Mouse (Mus musculus): ENCODE measurements around the gene Mgat5.

Mgat5 gene

GRCm38 (mm10) chr1:127217665-127218064 is 12.8 kb downstream of the Mgat5 start:
- DNase-seq (ENCODE audit: low read depth, low spot score) = no peak

DNA sequence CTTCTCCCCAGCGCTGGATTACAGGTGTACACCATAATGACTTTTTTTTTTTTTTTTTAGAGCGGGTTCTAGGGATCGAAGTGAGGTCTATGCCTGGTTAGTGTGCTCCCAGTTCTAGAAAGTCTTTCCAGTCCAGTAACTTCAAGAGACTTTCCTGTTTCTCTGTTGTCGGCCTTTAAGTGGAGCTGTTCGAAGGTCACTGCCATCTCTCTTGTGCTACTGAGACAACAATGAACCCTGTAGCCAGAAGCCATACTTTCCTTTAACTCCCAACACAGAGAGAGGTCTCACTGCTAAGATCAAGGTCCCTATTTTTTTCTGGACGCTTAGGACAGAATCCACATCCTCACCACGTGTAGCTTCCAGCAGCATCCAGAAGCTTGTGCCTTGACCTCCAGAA is 13.4 kb downstream of the Mgat5 start:
- DNase-seq (ENCODE audit: low read depth, low spot score) = no peak

- no peak for DNase-seq (ENCODE audit: low read depth, low spot score)
Measured at GRCm38 (mm10) chr1:127219161-127219560, 14.3 kb downstream of the Mgat5 start.

GRCm38 (mm10) chr1:127219621-127220020 is 14.8 kb downstream of the Mgat5 start:
- DNase-seq (ENCODE audit: low read depth, low spot score) = no peak

DNA sequence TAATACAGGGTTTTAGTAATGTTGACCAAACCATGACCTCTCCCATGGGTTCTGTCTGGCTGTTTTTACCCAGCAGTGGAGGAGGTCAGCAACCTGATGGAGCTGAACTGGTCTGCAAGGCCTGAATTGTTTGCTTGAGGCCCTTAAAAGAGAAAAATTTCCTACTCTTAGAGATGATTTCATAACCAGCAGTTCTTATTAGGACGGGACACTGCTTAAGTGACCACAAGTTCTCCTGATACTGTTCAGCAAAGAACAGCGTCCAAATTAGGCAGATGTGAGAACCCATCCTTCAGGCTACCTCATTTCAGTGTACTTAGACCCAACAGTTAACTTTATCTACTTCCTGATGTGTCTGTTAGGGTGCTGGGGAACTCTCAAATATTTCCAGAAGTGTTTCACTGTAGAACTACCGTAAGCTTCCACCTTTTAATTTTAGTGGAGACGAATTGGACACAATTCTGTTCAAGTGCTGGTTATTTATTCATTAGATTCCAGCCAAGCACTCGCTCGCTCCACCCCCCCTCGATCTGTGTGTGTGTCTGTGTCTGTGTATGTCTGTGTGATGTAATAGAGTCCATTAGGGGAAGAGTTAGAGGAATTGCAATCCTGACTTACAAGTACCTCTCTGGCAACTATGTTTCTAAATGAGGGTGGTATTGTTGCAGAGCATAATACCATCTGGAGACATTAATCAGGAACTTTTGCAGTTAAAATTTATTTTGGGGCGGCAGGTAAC is 17.4 kb downstream of the Mgat5 start:
- DNase-seq (ENCODE audit: low read depth, low spot score) = no peak

DNA sequence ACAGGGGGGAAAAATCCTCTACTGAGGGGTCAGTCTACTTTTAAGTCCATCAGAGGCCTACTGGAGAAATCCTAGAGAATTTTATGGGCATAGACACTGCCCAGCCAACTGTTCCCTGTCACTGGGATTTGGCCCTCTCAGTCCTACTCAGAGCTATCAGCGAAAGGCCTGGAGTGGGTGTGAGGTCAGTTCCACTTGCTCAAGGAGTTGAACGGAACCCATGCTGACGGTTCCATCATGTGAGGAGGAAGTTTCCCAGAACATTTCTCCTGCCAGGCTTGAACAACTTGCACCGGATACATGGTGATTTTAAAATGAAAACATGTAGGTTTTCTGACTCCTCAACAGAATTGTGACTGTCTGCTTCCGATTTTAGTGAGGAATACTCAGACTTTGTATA is 20.2 kb downstream of the Mgat5 start:
- no peak for DNase-seq (ENCODE audit: low read depth, low spot score)

GRCm38 (mm10) chr1:127229011-127229410 is 24.2 kb downstream of the Mgat5 start:
- DNase-seq (ENCODE audit: low read depth, low spot score) = no peak

- peak; percentile 63 for DNase-seq (ENCODE audit: low read depth, low spot score)
Measured at GRCm38 (mm10) chr1:127230468-127230867, 25.7 kb downstream of the Mgat5 start.

- DNase-seq (ENCODE audit: low read depth, low spot score) = peak; percentile 87
Measured at GRCm38 (mm10) chr1:127233191-127233651, 28.4 kb downstream of the Mgat5 start.

- DNase-seq (ENCODE audit: low read depth, low spot score) = no peak
Measured at GRCm38 (mm10) chr1:127235157-127235556, 30.3 kb downstream of the Mgat5 start.

- DNase-seq (ENCODE audit: low read depth, low spot score) = no peak
Measured at GRCm38 (mm10) chr1:127236396-127236795, 31.6 kb downstream of the Mgat5 start.

DNA sequence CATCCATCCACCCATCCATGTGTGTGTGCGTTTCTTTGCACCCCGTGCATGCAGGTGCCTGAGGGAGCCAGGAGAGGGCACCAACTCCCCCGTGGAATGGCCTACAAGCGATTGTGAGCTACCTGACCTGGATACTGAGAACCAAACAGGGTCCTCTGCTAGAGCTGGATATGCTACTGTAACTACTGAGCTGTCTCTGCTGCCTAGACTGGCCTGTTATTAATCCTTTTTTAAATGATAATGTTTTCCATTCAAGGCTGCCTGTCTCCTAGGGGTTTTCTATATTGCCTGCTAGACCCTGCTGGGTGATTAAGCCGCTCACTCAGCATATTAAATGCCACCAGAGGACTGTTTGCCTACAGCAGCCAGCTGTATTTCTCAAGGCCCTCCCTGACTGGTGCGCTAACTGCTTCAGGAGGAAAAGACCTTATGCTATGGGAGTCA is 34.1 kb downstream of the Mgat5 start:
- no peak for DNase-seq (ENCODE audit: low read depth, low spot score)

- peak; percentile 73 for DNase-seq (ENCODE audit: low read depth, low spot score)
Measured at GRCm38 (mm10) chr1:127239914-127240313, 35.1 kb downstream of the Mgat5 start.

DNA sequence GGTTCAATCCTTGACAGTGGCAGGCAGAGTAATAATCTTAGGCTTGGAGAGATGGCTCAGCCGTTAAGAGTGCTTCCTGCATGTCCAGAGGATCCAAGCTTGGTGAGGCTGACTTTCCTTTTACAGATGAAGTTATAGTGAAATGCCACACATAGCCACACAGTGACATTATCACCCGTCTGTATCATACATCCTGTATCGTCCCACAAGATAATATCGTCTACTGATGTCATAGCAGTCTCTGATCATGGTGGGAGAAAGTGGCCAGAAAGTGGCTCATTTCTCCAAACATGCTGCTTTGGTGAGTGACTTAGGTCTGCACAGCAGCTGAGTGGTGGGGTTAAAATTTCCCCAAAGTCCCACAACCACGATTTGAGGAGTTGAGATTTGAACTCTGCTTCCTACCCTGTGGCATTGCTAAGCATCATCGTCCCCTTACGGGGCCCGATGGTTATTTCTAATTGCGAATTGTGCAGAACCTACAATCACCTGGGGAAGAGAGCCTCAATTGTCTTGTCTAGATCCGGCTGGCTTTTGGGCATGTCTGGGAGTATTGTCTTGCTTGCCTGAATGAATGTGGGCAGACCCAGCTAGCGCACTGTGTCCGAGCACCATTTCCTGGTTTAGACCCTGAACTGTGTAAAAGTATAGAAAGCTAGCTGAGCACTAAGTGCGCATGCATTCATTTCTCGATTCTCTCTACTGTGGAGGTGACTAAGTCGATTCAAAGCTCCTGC is 37.5 kb downstream of the Mgat5 start:
- peak; percentile 80 for DNase-seq (ENCODE audit: low read depth, low spot score)

- no peak for DNase-seq (ENCODE audit: low read depth, low spot score)
Measured at GRCm38 (mm10) chr1:127242888-127243588, 38.2 kb downstream of the Mgat5 start.

- no peak for DNase-seq (ENCODE audit: low read depth, low spot score)
Measured at GRCm38 (mm10) chr1:127244054-127244770, 39.4 kb downstream of the Mgat5 start.

DNA sequence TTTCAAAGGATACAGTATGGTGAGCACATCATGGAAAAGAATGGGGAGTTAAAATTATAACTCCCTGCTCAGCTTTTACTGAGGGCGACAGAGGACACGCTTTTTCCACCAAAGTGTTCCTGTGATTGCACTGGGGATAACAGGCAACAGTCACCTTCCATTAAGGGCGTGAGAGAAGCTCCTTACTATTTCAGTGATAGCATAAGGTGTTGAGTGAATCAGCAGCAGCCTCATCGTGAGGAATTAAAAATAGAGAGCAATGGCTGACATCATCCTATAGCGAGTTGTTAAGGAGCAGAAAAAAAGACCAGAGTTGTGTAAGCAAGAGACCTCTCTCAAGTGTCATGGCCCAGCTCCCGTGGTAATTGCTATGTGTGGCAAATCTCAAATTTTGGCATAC is 41.3 kb downstream of the Mgat5 start:
- no peak for DNase-seq (ENCODE audit: low read depth, low spot score)

DNA sequence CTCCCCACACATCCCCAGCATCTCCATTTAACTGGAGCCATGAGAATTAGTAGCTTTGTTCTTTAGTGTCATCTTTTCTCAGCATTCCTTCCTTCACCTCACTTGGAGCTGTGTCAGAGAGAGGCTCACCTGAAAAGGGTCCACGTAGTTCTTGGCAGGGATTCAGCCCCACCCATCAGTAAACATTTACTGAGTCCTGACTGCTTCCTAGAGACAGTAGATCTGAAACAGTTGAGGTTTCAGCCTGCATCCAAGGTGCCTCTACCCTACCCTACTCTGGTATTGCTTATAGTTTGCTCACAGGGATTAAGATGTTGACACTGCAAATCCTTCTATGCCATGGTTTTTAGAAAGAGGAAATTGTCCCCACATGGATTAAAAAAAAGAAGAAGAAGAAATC is 43.6 kb downstream of the Mgat5 start:
- no peak for DNase-seq (ENCODE audit: low read depth, low spot score)

DNA sequence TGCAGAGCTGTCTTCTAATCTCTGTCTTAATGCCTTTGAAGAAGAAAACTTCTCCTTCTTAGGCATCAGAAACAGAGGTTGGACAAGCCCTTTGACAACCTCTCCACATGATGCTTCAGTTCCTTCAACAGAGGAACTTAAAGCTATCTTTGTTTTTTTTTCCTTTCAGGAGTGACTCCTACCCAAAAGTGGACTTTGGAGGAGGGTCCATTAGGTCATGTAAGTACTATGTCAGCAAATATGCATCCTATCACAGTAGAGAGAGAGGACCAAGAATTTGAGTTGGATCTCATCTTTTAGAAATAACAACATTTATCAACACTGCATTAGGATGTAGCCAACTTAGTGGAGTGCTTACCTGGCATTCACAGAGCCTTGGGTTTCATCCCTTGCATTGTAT is 44.8 kb downstream of the Mgat5 start:
- DNase-seq (ENCODE audit: low read depth, low spot score) = no peak

GRCm38 (mm10) chr1:127250313-127250712 is 45.5 kb downstream of the Mgat5 start:
- no peak for DNase-seq (ENCODE audit: low read depth, low spot score)

DNA sequence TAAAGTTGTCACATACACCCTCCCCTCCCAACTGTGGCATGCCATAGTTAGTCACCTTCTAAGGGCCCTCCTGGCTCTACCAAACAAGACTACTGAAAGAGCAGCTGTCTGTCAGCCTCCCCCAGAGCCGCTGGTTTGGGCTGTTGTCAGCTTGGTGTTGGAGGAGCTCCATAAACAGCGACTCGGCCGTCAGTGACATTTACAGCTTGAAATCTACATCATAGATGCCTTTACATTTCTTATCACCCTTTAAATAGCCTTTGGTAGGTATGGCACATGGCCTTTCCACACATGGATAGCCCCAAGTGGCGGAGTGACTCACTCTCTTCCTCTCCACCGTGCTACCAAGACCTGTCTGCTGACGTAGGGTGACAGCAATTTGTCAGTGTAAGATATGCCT is 46.9 kb downstream of the Mgat5 start:
- DNase-seq (ENCODE audit: low read depth, low spot score) = no peak

DNA sequence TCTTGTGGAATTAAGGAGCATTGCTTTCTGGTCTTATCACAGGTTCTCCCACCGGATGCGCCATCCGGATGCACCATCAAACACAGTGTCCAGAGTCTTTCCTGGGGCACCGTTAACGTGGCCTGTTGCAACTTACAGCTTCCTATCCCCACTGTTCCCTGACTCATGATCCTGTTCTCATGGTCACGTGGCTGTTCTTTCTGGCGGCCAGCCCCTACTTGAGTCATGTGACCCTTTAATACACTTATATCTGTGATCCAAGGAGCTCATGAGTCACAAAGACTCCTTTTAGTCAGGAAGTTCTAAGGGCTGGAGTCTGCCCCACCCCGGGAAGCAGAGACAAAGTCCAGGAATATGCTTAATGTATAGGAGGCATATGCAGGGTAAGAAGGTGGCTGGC is 52.2 kb downstream of the Mgat5 start:
- DNase-seq (ENCODE audit: low read depth, low spot score) = no peak

All from CD4-positive helper T cell, adult 2 months (primary cell).